16 mouse cellular contexts compared by ENCODE assay signal in genomic region chr10:68048641-68049305, GRCm38 (mm10).
"Had no signal": no experiment of that assay in that cellular context is flagged by ENCODE, and none has a peak within 500 bp of the region (broad histone marks: within the 10 kb centered on the region; RNA-seq: fewer than 3 reads in every experiment).

No protein-coding gene starts in this region.

- DNase-seq: kidney, adult 2 months; kidney, postnatal 25 days; lung, postnatal 14 days; right cerebral cortex, adult 18-20 months; right cerebral cortex, postnatal 25 days; spleen, adult 18-20 months; thymus, postnatal 14 days had no signal

- H3K27ac ChIP-seq: kidney, embryonic 15.5 days; left cerebral cortex, adult 2 months; limb, embryonic 10.5 days; liver, embryonic 12.5 days; lung, embryonic 15.5 days; midbrain, embryonic 15.5 days; neural tube, embryonic 13.5 days; stomach, postnatal 0 days had no signal

- H3K4me3 ChIP-seq: kidney, embryonic 15.5 days; left cerebral cortex, adult 2 months; limb, embryonic 10.5 days; liver, embryonic 12.5 days; lung, embryonic 15.5 days; midbrain, embryonic 15.5 days; neural tube, embryonic 13.5 days had no signal

- H3K4me1 ChIP-seq: kidney, embryonic 15.5 days; limb, embryonic 10.5 days; lung, embryonic 15.5 days; midbrain, embryonic 15.5 days had no signal

- ATAC-seq: intestine, embryonic 16.5 days; liver, embryonic 12.5 days; midbrain, embryonic 15.5 days had no signal
